Mouse (Mus musculus): ENCODE data around the gene Ffar2.
"Not testable (repeated sequence)": the region's sequence is repeated elsewhere in the genome, so short reads cannot be mapped to it uniquely, and the experiment has no call there.

The Ffar2 gene

DNA sequence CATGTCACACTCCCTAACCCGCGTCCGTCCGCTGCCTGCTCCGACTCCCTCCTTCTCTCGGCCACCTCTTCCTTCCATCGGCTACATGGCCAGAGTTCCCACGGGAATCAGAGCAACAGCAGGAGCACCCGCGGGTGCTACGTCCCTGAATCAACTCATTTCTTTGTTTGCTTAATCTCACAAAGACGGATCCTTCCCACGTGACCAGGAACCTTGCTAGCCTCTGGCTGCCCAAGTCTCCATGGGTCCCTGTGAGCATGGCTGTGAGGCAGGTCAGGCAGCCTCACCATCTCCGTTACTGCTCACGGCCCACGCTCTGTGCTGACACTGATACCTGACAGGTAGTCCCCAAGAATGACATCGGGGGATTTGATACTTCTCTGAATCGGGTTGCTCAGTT is at the start of gene Ffar2:
TSS of gene Ffar2 (minus strand) at position 101 of the 400 bp plus-strand sequence.
- DNase-seq (ENCODE audit: low read depth), result no peak

DNA sequence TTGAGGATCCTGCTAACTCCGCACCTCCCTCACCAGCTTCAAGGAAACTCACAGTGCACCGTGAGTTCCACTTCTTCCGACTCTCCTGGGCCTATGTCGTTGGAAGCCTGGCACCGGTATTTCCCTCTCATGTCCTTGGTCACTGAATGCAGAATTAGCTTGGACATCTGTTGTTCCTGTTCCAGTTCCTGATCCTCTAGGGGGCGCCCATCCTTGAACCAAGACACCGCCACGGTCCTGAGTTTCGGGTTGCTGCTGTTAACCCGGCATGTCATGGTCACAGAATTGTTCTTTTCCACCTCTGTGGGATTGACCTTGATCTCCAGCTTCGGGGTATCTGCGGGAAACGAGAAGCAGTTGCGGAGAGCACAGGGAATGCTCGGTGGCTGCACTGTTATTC is 49.5 kb upstream of the Ffar2 start:
- DNase-seq (ENCODE audit: low read depth), result peak; percentile 20

DNA sequence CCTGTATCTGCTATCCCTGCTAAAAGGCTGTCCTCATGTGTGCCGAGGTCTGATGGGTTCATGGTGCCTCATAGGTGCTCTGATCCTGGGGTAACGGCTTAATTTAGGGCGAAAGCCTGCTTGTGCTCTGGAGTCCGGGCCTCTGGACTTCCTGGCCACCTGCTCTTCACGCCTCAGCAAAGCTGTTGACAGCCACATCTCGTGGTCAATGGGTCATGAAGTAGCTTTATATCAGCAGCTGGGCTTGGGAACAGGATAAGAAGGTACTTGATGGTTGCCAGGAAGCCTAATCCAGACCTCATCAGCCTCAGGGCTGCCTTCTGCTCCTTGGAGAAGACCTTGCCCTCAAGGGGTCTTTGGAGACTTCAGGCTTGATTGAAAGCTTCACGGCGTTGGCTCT is 39.8 kb upstream of the Ffar2 start:
- DNase-seq (ENCODE audit: low read depth), result no peak

DNA sequence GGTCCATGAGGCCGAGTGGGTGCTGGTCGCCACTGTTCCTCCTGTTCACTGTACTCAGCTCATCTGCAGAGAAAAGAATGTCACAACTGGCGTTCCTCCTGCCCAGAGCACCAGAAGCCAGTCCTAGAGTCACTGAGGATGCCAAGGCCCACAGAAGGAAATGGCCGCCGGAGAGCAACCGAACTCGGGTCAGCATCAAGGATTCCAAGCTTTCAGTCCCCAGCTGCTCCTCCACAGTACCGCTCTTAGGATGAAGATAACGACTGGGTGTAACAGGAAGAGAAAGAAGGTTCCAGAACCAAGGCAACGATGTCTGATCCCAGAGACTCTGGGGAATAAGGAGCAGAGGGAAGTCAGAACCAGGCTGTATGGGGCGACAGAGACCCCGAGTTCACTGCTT is 37.9 kb upstream of the Ffar2 start, which contains the start of gene Ffar1:
TSS of gene Ffar1 (minus strand) at position 101 of the 400 bp plus-strand sequence.
- DNase-seq (ENCODE audit: low read depth), result no peak

DNA sequence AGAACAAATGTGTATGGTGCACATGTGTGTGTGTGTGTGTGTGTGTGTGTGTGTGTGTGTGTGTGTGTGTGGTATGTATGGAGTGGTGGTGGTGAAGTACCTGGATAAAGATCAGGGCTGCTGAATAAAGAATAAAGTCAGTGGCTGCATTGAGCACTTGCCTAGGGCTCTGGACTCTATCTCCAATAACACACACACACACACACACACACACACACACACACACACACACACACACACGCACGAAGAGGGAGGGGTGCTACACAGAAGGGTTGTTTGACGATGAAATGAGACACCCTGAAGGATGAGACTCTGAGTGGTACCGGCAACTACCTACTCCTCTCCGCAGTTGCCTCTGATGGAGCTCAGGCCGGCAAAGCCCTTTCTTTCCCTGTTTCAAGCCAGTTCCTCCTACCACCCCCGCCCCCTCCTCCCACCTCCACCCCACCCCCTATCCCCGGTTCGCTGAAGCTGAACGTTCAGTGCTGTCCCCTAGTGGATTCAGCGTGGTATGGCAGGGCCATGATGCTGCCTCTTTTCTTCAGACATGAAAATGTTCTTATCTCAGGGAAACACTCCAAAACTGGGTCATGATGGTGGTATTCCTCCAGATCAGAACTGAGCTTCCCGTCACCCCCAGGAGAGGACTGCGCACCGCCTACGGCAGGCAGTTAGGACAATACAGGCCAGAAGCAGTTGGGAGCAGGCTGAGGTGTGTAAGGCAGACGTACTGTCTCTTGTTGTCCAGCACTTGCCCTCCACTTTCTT is 36.2 kb upstream of the Ffar2 start:
- DNase-seq (ENCODE audit: low read depth), result peak; percentile 33

DNA sequence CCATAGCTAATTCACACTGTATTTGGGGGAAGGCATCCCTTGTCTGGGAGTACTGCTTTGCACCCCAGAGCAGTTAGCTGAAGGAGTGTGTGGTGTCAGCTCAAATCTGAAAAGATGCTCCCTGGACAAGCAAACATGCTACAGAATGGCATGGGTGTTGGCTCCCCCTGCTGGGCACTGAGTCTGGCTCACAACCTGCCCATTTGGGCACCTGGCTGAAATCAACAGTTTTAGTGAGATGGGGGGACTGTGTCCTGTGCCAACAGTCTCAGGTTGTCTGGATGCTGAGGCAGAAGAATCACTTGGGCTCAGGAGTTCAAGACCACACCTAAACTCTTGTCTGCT is 35.7 kb upstream of the Ffar2 start:
- DNase-seq (ENCODE audit: low read depth), result peak; percentile 36

DNA sequence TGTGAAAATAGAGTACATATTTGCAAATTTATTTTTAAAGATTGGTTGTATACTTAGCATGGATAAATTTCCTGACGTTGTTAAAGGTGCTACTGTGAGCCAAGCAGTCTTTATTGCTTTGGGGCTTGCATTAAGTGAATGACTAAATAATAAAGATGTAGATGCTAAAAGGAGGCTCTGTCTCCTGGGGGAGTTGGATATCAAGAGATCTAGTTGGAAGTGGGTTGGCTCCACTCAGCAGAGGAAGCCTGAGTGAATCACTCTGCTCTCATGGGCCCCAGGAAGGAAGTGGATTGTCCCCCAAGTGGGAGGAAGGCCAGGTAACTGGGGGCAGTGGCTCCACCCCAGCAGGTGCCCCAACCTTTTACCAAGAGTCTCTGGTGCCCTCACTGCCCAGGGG is 34.2 kb upstream of the Ffar2 start:
- no peak for DNase-seq (ENCODE audit: low read depth)

DNA sequence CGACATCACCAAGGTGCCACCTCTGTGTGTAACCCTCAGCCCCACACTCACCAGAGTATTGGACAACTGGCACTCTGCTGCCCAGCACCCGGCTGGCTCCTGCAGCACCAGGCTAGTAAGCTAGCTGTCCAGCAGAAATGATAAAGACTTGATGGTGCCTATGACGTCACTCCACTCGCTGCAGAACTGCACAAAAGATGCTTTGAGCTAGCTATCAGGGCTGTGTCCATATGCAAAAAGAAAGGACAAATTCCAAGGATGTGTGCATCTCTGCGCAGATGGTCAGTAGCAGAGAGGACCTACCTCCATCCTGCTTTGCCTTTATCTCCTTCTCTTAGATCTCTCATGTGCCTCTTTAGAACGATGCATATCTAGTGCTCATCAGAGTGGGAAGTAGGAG is 32.5 kb upstream of the Ffar2 start, which contains the start of gene Ffar3:
TSS of gene Ffar3 (minus strand) at position 101 of the 400 bp plus-strand sequence.
- DNase-seq (ENCODE audit: low read depth), result no peak

DNA sequence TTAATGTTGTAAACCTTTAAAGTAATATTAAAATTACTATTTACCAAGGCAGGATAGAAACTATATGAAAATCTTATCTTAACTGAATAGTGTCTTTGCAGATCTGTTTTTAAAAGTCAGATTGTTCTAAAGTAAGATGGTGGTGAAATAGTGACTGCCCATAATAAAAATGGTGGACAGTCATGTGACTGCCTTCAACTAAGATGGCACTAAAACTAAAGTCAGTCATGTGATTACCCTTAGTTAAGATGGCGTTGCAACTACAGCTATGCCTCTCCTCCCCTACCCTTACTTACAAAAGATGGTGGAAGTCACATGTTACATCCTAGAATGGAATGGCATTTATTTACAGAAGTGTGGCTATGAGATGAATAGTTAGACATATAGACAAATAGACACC is 27.8 kb upstream of the Ffar2 start:
- no peak for DNase-seq (ENCODE audit: low read depth)

DNA sequence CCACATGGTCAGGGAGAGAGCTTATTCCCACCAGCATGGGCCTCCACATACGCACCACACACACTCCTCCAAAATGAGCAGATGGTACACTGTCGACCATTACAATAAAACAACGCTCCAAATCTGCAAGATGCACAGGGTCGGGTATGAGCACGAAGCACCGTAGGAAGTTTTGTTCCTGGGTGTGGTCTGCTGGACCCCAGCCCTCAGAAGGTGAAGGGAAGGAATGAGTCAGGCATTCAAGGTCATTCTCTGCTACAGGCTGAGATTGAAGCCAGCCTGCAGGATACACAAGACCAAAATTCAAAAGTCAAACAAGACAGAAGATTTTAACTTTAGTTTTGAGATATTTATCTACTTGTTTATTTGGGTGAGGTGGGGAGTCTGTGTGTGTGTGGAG is 24.4 kb upstream of the Ffar2 start:
- no peak for DNase-seq (ENCODE audit: low read depth)

DNA sequence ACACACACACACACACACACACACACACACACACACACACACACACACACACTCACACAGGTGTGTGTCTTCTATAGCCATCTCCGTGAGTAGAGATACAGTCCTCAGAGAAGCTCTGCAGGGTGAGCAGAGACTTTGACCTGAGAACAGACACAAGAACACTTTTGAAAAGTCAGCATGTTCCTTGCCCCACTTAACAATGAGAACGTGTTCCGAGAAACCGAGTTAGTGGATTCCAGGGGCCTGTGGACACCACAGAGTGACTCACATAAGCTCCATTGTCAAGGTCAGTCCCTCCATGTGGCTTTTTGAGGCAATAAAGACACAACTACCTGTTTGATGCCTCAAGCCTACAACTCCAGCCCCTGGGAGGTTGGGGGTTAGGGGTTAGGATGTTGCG is 23.8 kb upstream of the Ffar2 start:
- DNase-seq (ENCODE audit: low read depth), result no peak

DNA sequence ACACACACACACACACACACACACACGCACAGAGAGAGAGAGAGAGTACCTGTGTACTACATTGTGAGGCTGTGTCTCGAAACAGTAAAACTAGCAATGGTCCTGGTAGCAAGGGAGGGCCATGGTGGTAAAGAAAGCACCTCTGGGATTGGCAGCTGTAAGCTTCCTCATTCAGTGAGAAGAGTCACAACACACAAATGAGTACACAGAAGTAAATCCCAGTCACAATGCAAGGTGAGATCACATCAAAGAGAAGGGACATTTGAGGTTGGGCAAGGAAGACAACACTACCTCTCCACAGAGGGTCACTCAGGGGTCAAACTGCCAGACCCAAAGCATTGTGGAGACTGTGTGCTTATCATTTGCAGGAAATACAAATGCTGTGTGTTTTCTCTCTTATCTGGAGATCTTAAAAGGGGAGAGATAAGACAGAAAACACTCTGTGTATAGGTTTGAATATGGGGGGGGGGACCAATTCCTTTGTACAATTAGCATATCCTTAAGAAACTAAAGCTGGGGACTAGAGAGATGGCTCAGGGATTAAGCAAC is 23.0 kb upstream of the Ffar2 start:
- no peak for DNase-seq (ENCODE audit: low read depth)

DNA sequence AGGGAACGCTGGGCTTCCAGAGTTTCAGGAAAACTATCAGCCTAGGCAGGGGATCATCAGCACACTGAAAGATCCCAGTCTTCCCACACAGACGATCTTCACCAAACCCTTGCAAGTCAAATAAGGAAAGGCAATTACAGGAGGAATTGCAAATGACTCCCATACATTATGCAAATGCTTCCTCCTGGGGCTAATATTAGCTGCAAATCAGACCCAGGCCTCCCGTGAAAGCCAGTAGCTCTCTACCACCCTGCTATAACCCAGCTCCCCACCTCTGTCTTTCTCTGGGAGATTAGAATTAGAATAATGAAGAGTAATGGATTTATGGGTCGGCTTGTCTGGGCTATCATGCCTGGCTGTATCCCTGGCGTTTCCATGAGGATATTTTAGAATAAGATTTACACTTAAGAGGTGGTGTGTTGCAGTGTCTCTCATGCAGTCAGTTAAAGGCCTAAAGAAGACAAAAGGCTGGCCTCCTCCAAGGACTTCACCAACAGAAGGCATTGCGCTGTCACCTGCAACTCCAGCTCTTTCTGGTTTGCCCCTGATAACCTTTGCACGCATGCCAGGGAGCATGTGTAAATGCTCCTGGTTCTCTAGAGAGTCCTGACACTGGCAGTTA is 21.2 kb upstream of the Ffar2 start:
- no peak for DNase-seq (ENCODE audit: low read depth)

DNA sequence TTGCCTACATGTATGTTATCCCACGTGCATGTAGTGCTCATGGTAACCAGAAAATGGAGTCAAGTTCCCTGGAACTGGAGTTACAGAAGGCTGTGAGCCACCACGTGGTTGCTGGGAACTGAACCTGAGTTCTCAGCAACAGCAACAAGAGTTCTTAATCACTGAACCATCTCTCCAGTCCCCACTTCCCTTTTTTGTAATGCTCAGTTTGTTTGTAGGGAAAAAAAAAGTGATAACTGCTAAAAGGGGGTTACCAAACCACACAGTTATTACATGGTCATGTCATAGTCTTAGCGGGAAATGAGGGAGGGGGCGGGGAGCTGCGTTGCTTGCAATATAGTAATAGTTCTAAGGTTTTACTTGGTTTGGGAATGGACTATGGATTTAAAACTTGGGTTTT is 18.5 kb upstream of the Ffar2 start:
- no peak for DNase-seq (ENCODE audit: low read depth)

DNA sequence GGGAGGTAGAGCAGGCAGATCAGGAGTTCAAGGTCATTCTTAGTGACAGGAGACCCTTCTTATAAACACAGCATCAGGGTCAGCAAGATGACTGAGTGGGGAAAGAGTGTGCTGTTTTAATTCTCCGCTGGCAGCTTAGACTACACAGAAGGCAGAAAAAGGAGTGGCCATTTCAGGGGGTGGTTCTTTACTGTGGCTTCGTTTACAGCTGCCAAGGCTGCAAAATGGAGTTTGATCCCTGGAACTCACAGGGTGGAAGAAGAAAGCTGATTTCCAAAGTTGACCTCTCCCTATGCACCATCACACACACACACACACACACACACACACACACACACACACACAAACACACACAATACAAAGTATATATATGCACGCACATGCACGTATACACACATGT is 17.8 kb upstream of the Ffar2 start:
- no peak for DNase-seq (ENCODE audit: low read depth)

DNA sequence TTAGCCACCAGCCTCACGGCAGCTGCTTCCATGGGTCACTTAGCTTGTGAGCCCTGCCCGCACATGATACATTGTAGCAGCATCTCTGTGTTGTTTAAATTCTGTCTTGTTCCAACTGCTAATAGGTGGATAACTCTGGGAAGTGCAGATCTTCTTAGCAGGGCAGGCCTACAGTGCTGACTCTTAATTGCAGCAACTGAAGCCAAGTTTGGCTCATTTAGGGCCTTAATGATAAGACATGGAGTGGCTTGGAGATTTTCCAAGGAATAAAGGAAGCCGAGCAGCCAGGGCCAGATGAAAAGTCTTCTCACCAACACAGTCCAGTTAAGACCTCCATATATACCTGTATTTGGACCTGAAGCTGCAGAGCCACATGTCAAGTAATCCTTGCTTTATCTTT is 16.7 kb upstream of the Ffar2 start:
- DNase-seq (ENCODE audit: low read depth), result no peak

DNA sequence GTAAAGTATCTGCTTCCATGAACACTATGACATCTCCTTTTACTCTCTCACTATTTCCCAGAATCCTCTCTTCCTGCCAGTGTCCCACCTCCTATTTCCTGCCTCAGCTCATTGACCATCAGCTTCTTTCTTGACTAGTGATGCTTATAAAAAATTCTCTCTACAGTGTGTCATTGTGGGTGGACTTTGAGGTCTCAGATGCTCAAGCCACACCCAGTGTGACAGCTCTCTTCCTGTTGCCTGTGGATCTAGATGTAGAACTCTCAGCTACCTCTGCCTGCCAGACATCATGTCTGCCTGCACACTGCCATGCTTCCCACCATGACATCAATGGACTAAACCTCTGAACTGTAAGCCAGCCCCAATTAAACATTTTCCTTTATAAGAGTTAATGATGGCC is 13.7 kb upstream of the Ffar2 start:
- DNase-seq (ENCODE audit: low read depth), result no peak

DNA sequence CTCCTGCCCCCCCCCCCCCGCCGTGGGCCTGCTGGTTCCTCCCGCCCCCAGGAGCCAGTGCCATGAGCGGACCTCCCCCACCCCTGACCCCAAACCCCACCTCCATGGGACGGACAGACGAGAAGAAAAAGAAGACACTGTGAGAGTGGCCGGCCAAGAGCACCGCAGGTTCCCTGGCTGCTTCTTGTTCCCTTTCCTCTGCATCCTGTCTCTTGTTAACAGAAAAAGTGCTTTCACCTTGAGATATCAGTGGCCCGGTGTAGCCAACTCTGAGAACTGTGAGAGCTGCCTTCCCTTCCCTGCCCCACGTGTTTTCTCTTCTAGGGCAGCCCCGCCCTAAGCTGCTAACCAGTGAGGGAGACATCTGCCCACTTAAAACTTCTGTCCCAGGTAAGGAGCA is 9.1 kb upstream of the Ffar2 start:
- DNase-seq (ENCODE audit: low read depth), result not testable (repeated sequence)

DNA sequence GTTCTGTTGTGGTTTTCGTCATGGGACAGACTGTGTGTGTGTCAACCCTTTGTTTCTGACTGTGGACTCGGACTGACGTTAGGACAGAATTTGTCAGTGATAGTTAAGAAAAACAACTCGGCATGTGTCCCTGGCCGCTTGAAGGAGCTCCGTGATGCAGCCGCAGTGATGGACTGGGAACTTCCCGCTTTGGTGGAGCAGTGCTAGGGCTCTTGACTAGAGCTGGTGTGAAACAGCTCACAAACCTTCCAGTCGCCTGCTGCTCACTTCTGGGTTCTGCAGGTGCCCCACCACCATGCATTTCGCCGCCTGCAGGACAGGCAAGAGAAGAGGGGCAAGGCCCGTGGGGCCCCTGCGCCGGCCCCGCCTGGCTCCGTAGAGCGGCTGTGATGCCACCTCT is 8.7 kb upstream of the Ffar2 start:
- no peak for DNase-seq (ENCODE audit: low read depth)

DNA sequence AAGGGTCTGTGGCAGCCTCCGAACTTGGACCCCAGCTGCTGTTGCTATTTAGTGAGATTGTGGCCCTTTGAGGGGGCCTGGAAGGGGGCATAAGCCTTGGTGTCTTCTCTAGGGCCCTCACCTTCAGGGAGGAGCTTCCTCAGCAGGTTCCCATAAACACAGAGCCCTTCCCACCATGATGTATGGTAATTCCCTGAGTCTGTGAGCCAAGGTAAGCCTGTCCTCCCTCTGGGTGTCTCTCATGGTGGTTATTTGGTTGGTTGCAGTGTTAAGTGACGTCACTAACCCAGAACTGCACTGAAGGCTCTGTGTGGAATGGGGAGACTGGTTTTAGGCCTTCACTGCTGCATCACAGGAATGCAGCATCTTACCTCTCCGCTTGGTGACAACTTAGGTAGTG is 5.9 kb upstream of the Ffar2 start:
- DNase-seq (ENCODE audit: low read depth), result no peak

DNA sequence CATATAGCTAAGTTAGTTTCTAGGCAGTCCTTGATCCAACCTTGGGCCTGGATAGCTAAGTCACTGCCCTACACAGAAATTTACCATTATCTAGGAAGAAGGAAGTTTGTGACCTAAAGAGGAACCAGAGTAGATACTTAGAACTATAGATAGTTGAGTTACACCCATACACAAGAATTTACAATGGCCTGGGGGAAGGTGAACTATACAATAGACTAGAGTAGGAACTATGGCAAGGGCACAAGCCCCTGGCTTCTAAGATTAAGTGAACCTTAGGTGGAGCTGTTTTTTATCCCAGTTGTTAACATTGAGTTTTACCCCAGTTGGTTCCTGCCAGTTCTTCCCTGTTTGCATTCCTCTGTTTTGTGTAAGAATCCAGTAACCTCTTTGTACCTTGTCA is 5.3 kb upstream of the Ffar2 start:
- DNase-seq (ENCODE audit: low read depth), result not testable (repeated sequence)

DNA sequence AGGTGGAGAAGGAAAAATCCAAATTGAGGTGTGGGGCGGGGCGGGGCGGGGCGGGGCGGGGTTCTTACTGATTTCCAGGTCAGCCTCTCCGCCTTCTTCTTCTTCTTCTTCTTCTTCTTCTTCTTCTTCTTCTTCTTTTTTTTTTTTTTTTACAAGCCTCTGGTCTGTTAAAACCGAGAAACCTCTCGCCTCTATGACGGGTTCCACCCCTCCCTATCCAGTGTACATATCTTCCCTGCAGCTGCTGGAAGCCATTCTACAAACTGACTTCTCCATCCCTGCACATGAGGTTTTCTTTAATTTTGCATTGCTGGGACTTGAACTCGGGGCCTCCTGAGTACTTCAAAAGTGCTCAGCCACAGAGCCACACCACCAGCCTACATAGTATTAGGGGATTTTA is 3.1 kb upstream of the Ffar2 start:
- no peak for DNase-seq (ENCODE audit: low read depth)

DNA sequence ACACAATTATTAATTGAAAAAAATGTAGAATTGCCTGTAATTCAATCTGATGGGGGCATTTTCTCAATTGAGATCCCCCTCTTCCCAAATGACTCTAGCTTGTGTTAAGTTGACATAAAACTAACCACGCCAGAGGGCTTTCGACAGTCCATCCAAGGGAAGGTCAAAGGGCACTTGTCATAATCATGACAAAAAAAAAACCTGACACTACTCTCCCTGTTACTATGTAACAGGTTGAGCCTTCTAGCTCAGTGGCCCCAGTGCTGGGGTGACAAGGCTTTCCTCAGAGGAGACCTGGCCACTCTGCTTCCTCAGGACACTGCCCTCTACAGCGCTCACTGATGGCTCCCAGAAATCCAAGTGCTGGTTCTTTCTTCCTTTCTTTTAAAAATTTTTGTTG is 731 bp upstream of the Ffar2 start:
- DNase-seq (ENCODE audit: low read depth), result no peak

DNA sequence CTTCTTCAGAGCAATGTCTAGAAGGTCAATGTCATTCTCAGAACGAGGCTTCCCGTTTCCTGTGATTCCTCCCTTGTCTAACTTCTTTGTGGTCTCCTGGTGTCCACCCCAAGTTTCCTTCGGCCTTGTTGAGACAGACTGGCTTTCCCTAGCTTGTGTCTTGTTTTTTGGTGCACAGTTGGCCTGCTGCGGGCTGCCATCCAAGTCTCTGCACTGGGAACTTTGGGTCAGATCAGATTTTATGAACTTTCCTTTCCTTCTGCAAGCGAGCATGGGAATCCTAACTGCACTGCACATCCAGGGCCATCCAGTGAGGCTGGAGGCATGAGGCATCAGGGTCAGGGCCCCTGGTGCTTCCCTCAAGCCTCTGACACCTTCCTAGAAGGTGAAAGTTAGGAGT is 2.0 kb downstream of the Ffar2 start:
- no peak for DNase-seq (ENCODE audit: low read depth)
